Mouse (Mus musculus) lung, embryonic 15.5 days (tissue): ENCODE data around the gene Ccn5. TPM values are rescaled to one million over a fixed set of nuclear protein-coding genes. Genes with fewer than 3 reads are reported as not detected.

Source experiments
- ATAC-seq: fragments of 200-750 bp; cut with Nextera tagmentation; 2 replicates; pipeline ENCODE4 v1.8.0; 2017; ENCODE audit warnings: moderate number of reproducible peaks, borderline replicate concordance; ENCODE audit not compliant: low FRiP score, low TSS enrichment; ENCODE audit errors: extremely low read depth
- H3K27ac ChIP-seq: fragments of 300-500 bp; sonication (generic); 2 replicates; pipeline ENCODE4 v1.5.1; 2015; ENCODE audit warnings: moderate library complexity, mild to moderate bottlenecking, inconsistent platforms
- H3K27me3 ChIP-seq: fragments of 300-500 bp; sonication (generic); 2 replicates; pipeline ENCODE4 v1.6.1; 2015; ENCODE audit warnings: inconsistent platforms
- H3K36me3 ChIP-seq: fragments of 300-500 bp; sonication (generic); 2 replicates; pipeline ENCODE4 v1.6.1; 2015; ENCODE audit warnings: inconsistent platforms
- H3K4me1 ChIP-seq: fragments of 300-500 bp; sonication (generic); 2 replicates; pipeline ENCODE4 v1.6.1; 2015; ENCODE audit warnings: inconsistent platforms
- H3K4me2 ChIP-seq: fragments of 300-500 bp; sonication (generic); 2 replicates; pipeline ENCODE4 v1.6.1; 2015; ENCODE audit warnings: inconsistent platforms, mild to moderate bottlenecking, moderate library complexity
- H3K4me3 ChIP-seq: fragments of 300-500 bp; sonication (generic); 2 replicates; pipeline ENCODE4 v1.5.1; 2015; ENCODE audit warnings: mild to moderate bottlenecking, inconsistent platforms
- H3K9ac ChIP-seq: fragments of 300-500 bp; sonication (generic); 2 replicates; pipeline ENCODE4 v1.6.1; 2015; ENCODE audit warnings: inconsistent platforms
- H3K9me3 ChIP-seq: fragments of 300-500 bp; sonication (generic); 2 replicates; pipeline ENCODE4 v1.6.1; 2016; ENCODE audit warnings: inconsistent platforms
- WGBS: fragments of 180-500 bp; shearing (Covaris S2); methylation state at CpG from one replicate; pipeline ENCODE4 v1.1.7; 2015; 5-methylcytosine and 5-hydroxymethylcytosine counted together
- polyA plus RNA-seq: library from polyadenylated mRNA; unstranded; fragments of >200 nt; fragmentation: Nextera tagmentation; extraction: Ambion mirVana; gene quantifications from 2 replicates; pipeline ENCODE4 v1.2.1, GENCODE M21; 2015

Gene Ccn5
- polyA plus RNA-seq, 1 experiment from 2014 or later: 1.8 TPM

GRCm38 (mm10) chr2:163880891-163881290 lies 60.2 kb downstream of the Ccn5 start:
- WGBS: 50% methylated on average over 6 of the region's 6 CpGs
- H3K9me3 ChIP-seq: no peaks in the 10 kb centered on the region
- no peak overlapping the region for H3K27ac ChIP-seq
- no peak overlapping the region for H3K9ac ChIP-seq
- peak; percentile 79 for ATAC-seq
- 0 out of 2 replicates have a peak, but pooled peaks cover 9% of the 10 kb centered on the region for H3K4me1 ChIP-seq
- no peaks in the 10 kb centered on the region; the same call in 1 of the 2 replicates for H3K27me3 ChIP-seq
- H3K4me3 ChIP-seq: no peak overlapping the region
- no peak overlapping the region for H3K4me2 ChIP-seq
- H3K36me3 ChIP-seq: no peaks in the 10 kb centered on the region

Other genes with a start within 250 kb of the Ccn5 start
- 29.7 and 30.4 TPM in 2 replicates for gene Ttpal, start 218.5 kb upstream of the Ccn5 start, polyA plus RNA-seq
- 55.8 and 59.1 TPM in 2 replicates for gene Serinc3, start 175.7 kb upstream of the Ccn5 start, polyA plus RNA-seq
- gene Pkig, start 162.5 kb upstream of the Ccn5 start, polyA plus RNA-seq: 134 TPM in 2 replicates
- gene Ada, start 70.6 kb upstream of the Ccn5 start, polyA plus RNA-seq: 9.4 and 11.4 TPM in 2 replicates
- not detected in 2 replicates for gene Kcnk15, start 32.8 kb downstream of the Ccn5 start, polyA plus RNA-seq
- gene Rims4, start 97.8 kb downstream of the Ccn5 start, polyA plus RNA-seq: 0.11 and 0.19 TPM in 2 replicates
- gene Ywhab, start 174.1 kb downstream of the Ccn5 start, polyA plus RNA-seq: 329 and 333 TPM in 2 replicates
- gene Pabpc1l, start 204.6 kb downstream of the Ccn5 start, polyA plus RNA-seq: 1.2 TPM in 2 replicates
- gene Stk4, start 249.5 kb downstream of the Ccn5 start, polyA plus RNA-seq: 20.3 and 23.2 TPM in 2 replicates